Mouse (Mus musculus) cerebellum, postnatal 10 days (tissue): ENCODE results near the gene Gm20388.

ENCODE experiments used
- DNase-seq, 2 experiments: peaks; one replicate each; pipeline ENCODE4 v3.0.0; 2021; ENCODE audit warnings: mixed read lengths in 2 of 2

Gene Gm20388

DNA sequence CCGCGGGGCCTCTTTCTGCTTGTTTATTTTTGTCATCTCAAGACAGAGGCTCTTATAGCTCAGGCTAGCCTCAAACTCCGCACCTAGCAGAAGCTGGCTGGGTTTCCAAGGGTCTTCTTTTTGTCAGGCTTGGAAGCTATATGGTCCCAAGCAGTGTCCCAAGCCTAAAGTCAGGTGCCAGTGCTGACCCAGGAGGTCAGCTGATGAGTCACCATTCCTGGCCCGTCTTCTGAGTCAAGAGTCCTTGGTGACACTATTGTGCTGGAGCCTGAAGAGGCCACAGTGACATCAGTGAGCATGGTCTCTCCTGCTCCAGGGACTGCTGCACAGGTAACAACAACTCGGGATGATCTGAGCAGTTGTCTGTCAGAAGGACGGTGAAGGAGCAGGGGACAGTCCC, 1449.4 kb downstream of the Gm20388 start:
- no peak for DNase-seq

DNA sequence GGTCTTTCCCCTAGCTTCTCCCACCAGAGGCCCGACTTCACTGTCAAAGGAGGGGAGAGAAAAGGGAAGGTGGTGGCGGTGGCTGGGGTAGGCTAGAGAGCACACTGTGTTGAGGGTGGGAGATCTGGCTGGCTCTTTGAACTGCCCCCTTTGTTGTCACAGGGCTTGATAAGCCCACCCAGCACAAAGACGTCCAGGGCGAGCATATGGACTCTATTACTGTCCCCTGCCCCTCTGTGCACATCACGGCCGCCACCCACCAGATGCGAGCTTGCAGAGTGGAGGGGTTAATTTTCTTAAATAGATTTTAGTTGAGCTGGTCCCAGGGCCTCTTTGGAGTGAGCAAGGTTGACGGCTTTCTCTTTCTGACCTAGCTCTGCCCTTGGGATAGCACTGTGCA, 1450.5 kb downstream of the Gm20388 start:
- DNase-seq = no peak

- peak in 1 of 2 experiments; percentile 42 for DNase-seq
Observed at GRCm38 (mm10) chr8:121364646-121365045, 1454.0 kb downstream of the Gm20388 start.

DNA sequence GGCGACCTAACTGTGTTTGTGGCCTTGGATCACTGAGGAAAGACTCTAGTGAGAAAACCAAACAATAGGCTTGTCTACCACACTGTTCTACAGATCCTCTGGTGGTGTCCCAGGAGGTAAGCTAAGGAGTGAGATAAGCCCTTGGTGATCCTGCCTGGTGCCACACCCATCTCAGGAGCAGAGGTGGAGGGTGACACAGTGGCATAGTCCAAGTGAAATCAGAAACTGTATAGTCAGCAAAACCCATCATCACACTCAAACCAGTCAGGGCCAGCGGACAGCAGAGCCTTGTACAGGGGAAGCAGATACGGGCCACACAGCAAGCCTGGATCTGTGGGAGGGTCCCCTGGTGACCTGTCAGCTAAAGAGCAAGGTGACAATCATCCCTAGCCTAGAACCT, 1454.5 kb downstream of the Gm20388 start:
- DNase-seq = no peak

GRCm38 (mm10) chr8:121366655-121367054, 1456.0 kb downstream of the Gm20388 start:
- peak; percentile 65 to 80 for DNase-seq

GRCm38 (mm10) chr8:121368799-121369198, 1458.2 kb downstream of the Gm20388 start:
- DNase-seq = no peak

DNA sequence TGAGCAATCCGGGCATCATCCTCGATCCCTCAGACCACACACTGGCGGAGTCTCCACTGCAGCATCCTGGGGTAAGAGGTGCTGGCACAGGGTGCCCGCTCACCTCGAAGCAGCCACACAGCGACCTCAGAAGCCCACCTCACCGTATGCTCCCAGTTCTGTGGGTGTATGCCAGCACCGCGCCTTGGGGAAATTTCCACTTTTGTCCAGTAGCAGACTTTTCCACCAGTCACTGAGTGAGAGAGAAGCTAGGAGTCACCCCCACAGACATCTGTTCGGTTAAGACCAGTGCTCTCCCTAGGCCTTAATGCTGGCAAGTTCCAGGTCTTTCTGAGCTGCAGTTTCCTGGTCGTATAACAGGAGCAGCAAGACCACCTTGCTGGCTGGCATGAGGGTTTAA, 1458.7 kb downstream of the Gm20388 start:
- DNase-seq = no peak

DNA sequence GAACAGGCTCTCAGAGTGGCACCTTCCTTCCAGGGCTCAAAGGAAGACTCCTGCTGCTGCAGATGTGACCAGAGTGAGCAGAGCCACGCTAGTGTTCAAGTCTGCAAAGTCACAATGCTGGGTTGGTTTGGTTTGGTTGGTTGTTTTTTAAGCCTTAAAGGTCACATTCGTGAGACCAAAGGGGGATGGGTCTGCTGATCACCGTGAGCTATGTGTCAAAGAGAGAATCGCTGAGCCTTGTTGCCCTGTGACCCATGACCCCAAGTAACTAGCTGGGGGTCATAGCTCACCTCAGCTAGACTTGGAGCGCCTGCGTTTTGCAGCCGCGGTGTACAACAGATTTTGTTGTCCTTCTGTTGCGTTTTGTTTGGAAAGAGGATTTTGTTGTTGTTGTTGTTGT, 1460.6 kb downstream of the Gm20388 start:
- DNase-seq = no peak

- no peak for DNase-seq
Observed at GRCm38 (mm10) chr8:121371911-121372638, 1461.4 kb downstream of the Gm20388 start.

DNA sequence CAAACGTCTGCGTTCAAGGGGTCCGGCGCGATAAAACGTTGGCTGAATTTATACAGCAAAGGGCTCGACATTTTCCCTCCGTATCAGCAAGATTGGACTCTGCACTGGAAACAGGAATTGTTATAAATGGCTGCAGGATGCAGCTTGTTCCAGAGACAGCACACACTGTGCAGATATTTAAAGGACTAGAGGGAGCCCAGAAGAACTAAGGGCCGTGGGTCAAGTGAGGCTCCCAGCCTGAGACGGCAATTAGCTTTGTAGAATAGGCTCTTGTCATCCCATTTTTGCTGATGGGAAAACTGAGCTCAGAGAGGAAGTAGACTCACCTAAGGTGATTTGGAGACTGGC, 1462.0 kb downstream of the Gm20388 start:
- no peak for DNase-seq

DNA sequence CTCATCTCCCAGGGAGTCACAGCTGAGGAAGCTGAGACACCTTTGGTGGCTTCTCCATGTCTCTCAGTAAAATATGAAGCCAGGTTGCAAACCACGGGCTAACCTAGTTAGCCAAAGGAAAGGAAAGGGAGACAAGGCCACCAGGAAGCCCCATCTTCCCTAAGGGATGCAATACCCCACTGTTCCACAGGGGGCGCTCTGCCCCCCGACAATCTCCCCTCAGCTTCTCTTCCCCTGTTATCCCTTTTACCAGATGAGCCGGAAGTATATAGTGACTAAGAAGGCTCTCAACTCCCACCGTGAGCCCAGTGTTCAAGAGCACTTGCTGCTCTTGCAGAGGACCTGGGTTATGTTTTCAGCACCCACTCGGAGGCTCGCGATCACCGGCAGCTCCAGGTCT, 1463.6 kb downstream of the Gm20388 start:
- no peak for DNase-seq

DNA sequence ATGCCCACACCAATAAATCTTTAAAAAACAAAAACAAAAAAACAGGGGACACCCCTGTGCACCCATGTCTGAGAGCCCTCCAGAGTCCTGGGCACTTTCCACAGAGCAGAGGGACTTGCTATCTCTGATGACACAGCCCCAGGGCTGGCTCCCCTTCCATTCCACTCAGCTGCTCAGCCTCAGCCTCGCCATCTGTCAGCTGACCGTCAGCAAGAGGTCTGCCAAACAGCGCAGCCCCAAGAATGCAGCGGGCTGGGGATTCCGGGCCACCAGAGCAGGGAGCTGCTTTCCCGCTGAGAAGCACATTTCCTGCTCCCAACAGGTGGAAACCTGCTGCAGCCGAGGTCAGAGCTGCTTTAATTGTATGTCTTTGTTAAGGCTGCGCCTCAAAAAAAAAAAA, 1464.1 kb downstream of the Gm20388 start:
- peak; percentile 63 to 80 for DNase-seq

DNA sequence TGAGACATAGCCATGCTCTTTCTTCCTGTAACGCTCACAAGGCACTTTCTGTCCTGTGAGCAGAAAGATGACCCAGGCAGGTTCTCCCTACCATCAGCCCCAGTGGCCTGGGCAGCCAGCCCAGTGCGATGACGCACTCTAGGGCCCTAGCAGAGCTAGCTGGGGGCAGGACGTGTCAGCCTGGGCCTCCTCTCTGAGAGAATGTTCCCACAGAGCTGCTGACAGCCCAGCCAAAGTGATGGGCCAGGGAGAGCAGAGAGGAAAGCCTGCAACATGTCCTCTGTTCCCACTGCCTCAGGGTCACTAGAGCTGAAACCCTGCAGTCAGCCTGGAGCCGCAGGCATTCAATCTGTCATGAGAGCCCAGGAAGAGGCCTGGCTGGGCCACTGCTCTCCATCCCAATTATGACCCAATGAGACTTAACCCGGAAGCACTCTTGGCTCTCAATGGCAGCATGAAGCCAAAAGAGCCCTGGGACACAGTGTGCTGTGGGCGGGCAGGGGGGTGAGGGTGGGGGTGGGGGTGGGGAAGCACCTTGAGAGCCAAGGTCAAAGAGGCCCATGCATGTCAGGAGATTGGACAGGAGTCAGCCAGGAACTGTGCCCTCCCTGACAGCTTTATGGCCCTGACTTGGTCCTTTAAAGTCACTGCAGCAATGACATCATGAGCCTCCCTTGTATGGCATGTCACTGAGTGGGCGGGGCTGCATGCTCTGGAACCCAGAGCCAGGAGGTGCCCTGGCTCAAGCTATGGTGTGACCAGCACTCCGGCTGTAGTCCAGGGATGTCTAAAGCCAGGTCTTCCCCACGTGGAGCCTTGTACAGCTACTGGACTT, 1465.7 kb downstream of the Gm20388 start:
- DNase-seq = peak; percentile 41 to 63

DNA sequence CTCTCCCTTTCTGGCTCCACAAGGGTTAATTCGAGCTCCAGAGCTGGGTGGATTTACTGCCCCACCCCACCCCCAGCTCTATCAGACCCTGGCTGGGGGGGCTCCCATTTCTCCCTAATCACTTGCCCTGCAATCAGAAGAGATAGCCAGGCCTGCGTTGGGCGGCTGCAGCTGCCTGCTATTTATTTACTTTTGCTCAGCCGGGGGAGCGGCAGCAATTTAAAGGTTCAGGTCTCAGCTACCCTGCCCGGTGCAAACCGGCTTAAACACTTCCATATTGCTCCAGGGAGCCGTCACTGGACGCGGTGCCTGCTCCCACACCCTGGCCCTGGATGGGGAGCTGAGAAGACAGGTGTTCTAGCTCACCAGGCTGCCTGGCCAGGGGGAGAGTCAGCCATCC, 1467.0 kb downstream of the Gm20388 start:
- no peak for DNase-seq

GRCm38 (mm10) chr8:121379387-121379786, 1468.7 kb downstream of the Gm20388 start:
- DNase-seq = no peak

DNA sequence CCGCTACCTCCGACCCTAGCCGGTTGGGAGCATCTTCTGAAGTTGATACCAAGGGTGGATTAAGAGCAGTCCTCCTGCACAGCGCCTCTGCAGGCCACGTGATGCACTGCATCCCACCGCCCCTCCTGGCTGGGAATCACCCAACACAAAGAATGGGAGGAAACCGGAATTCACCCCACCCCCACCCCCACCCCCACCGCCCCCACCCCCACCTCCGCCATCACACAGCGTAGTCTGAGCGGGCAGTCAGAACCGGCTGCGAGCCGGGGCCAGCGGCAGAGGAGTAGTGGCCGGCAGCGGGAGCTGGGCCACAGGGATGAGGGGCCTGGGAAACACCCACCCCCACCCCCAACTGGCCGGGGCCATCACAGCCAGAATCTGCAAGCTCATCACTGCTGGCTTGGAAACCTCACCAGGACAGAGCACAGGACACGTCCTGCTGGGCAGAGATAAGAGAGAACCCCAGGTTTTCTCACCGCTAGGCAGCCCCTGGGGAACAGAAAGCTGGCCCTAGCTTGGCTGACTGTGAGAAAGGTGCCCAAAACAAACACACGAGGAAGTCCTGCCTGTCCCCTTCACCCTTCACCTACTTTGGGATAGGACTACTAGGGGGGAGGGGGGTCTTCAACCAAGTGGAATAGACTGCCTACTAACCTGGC, 1472.1 kb downstream of the Gm20388 start:
- DNase-seq = peak; percentile 87 to 90

GRCm38 (mm10) chr8:121385540-121385939, 1474.9 kb downstream of the Gm20388 start:
- no peak for DNase-seq

- peak; percentile 54 to 62 for DNase-seq
Observed at GRCm38 (mm10) chr8:121390608-121391007, 1480.0 kb downstream of the Gm20388 start.

DNA sequence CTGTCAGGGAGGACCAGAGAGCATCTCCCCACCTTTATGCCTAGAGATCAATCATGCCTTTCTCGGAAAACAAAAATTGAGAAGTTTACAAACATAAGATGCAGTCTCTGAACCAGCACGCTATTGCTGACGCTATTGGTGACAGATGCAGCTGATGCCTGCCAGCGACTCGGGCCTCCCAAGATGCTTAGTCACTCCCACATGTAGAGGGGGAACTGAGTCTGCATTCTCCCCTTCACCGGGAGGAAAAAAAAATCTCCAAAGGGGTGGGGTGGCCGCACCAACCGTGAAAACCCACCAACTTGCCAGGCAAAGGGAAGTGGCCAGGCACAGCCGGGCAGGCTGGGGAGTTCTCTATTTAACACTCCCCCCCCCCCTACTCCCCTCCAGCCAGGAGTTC, 1480.6 kb downstream of the Gm20388 start:
- DNase-seq = no peak

- DNase-seq = no peak
Observed at GRCm38 (mm10) chr8:121391771-121392170, 1481.1 kb downstream of the Gm20388 start.

- no peak for DNase-seq
Observed at GRCm38 (mm10) chr8:121392482-121392881, 1481.8 kb downstream of the Gm20388 start.

GRCm38 (mm10) chr8:121393111-121393510, 1482.5 kb downstream of the Gm20388 start:
- DNase-seq = peak; percentile 86 to 87

DNA sequence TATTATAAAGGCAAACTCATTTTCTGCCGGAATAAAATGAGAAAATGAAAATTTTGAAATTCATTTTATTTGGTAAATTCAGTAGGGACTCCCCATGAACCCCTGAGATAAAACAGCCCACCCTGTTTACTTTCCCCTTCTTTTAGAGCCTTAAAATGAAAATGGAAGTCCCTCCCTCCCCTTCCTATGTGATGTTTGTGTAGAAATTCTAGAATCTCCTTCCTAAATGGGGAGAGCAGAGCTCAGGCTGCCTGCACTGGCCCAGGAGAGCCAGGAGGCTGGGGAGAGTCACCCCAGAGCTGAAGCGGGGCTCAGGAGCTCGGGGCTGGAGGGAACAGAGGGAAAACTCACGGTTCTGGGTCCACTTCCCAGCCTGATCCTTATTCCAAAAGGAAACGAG, 1484.0 kb downstream of the Gm20388 start:
- no peak for DNase-seq

- DNase-seq = no peak
Observed at GRCm38 (mm10) chr8:121395316-121395715, 1484.7 kb downstream of the Gm20388 start.
